Mouse (Mus musculus) CH12.LX (cell line): Measurements from ENCODE around the gene Thumpd3. TPM values are rescaled to one million over a fixed set of nuclear protein-coding genes. Genes with fewer than 3 reads are reported as not detected.

Source experiments
- DNase-seq: peaks from one replicate; pipeline ENCODE4 v3.0.0-alpha.2; 2013; ENCODE audit errors: extremely low read depth
- H3K27ac ChIP-seq: 2 replicates; pipeline ENCODE4 v1.5.1; 2012; ENCODE audit warnings: low read depth, mild to moderate bottlenecking, control low read depth, moderate library complexity; ENCODE audit not compliant: insufficient read depth
- H3K27me3 ChIP-seq: replicated peaks from 2 replicates; pipeline ENCODE3; 2012; ENCODE audit warnings: inconsistent platforms
- H3K36me3 ChIP-seq, 2 experiments: replicated peaks in 1 of 2; 2 replicates each; pipeline versions ENCODE3 to v1.6.1; 2012; ENCODE audit warnings: inconsistent platforms in 1 of 2, low read length in 1 of 2, mild to moderate bottlenecking in 1 of 2, mixed read lengths in 1 of 2, moderate library complexity in 1 of 2; ENCODE audit not compliant: control insufficient read depth in 1 of 2, insufficient read depth in 1 of 2
- H3K4me1 ChIP-seq, 2 experiments: 2 replicates each; pipeline ENCODE4 v1.6.1; 2012; ENCODE audit warnings: inconsistent platforms in 1 of 2, moderate library complexity in 1 of 2; ENCODE audit not compliant: insufficient read depth in 2 of 2, control insufficient read depth in 1 of 2
- H3K4me2 ChIP-seq: 2 replicates; pipeline ENCODE4 v1.6.1; 2012; ENCODE audit warnings: low read depth, mild to moderate bottlenecking, control low read depth; ENCODE audit not compliant: poor library complexity, insufficient read depth, severe bottlenecking
- H3K4me3 ChIP-seq, 3 experiments: fragments of 150-350 bp in 1 of 3; sonication (generic) in 1 of 3; replicated peaks in 1 of 3; 2 replicates each; pipeline versions ENCODE3 to v1.5.1; 2011 to 2012; ENCODE audit warnings: low read depth in 2 of 3, low read length in 2 of 3, mild to moderate bottlenecking in 2 of 3, moderate library complexity in 2 of 3, control low read depth in 1 of 3, improper control_type of control experiment in 1 of 3, inconsistent platforms in 1 of 3, mixed read lengths in 1 of 3; ENCODE audit not compliant: poor library complexity in 1 of 3
- H3K79me2 ChIP-seq: replicated peaks from 2 replicates; pipeline ENCODE4 v1.6.1; 2012; ENCODE audit warnings: mild to moderate bottlenecking, moderate library complexity; ENCODE audit not compliant: control insufficient read depth, poor library complexity, insufficient read depth, severe bottlenecking; ENCODE audit errors: extremely low read depth
- H3K9ac ChIP-seq: 2 replicates; pipeline ENCODE4 v1.6.1; 2012; ENCODE audit warnings: low read depth, mild to moderate bottlenecking, control low read depth, moderate library complexity; ENCODE audit not compliant: insufficient read depth
- H3K9me3 ChIP-seq: replicated peaks from 2 replicates; pipeline ENCODE3; 2012; ENCODE audit warnings: low read length, inconsistent platforms, mixed read lengths
- CHD2 ChIP-seq: IDR thresholded peaks from 2 replicates; pipeline ENCODE4 v1.6.1; 2011; ENCODE audit warnings: low read length, improper control_type of control experiment
- CTCF ChIP-seq, 2 experiments: IDR thresholded peaks in 1 of 2; conservative IDR thresholded peaks in 1 of 2; 2 replicates each; pipeline ENCODE4 v1.5.1; 2011 to 2012; ENCODE audit warnings: low read depth in 2 of 2, low read length in 2 of 2, improper control_type of control experiment in 1 of 2, inconsistent platforms in 1 of 2, mild to moderate bottlenecking in 1 of 2, moderate library complexity in 1 of 2
- ELF1 ChIP-seq: IDR thresholded peaks from 2 replicates; pipeline ENCODE4 v1.6.1; 2014; ENCODE audit warnings: low read depth, mild to moderate bottlenecking, inconsistent platforms, low read length, improper control_type of control experiment
- GABPA ChIP-seq: IDR thresholded peaks from 2 replicates; pipeline ENCODE4 v1.6.1; 2012; ENCODE audit warnings: low read depth, low read length, improper control_type of control experiment, inconsistent platforms; ENCODE audit not compliant: insufficient replicate concordance
- JUN ChIP-seq: IDR thresholded peaks from 2 replicates; pipeline ENCODE4 v1.6.1; 2011; ENCODE audit warnings: low read depth, mild to moderate bottlenecking, low read length, improper control_type of control experiment, moderate library complexity; ENCODE audit not compliant: insufficient read depth
- KAT2A ChIP-seq: IDR thresholded peaks from 2 replicates; pipeline ENCODE4 v1.6.1; 2012; ENCODE audit warnings: low read length, improper control_type of control experiment, inconsistent platforms; ENCODE audit not compliant: insufficient replicate concordance
- MAX ChIP-seq: IDR thresholded peaks from 2 replicates; pipeline ENCODE4 v1.6.1; 2011; ENCODE audit warnings: low read length, improper control_type of control experiment
- MAZ ChIP-seq: IDR thresholded peaks from 2 replicates; pipeline ENCODE4 v1.6.1; 2012; ENCODE audit warnings: low read depth, mild to moderate bottlenecking, inconsistent platforms, low read length, improper control_type of control experiment, moderate library complexity
- MXI1 ChIP-seq: IDR thresholded peaks from 2 replicates; pipeline ENCODE4 v1.6.1; 2011; ENCODE audit warnings: mild to moderate bottlenecking, low read depth, low read length, improper control_type of control experiment
- NELFE ChIP-seq: IDR thresholded peaks from 2 replicates; pipeline ENCODE4 v1.6.1; 2011; ENCODE audit warnings: low read depth, low read length, improper control_type of control experiment
- PAX5 ChIP-seq: IDR thresholded peaks from 2 replicates; pipeline ENCODE4 v1.6.1; 2012; ENCODE audit warnings: low read length, inconsistent platforms, mixed read lengths
- POLR2A ChIP-seq: IDR thresholded peaks from 2 replicates; pipeline ENCODE4 v1.6.1; 2011; ENCODE audit warnings: low read depth, mild to moderate bottlenecking, improper control_type of control experiment, low read length
- POLR2AphosphoS2 ChIP-seq: IDR thresholded peaks from 2 replicates; pipeline ENCODE4 v1.6.1; 2011; ENCODE audit warnings: low read depth, low read length, improper control_type of control experiment
- RCOR1 ChIP-seq: conservative IDR thresholded peaks from 2 replicates; pipeline ENCODE4 v1.6.1; 2012; ENCODE audit warnings: low read depth, mild to moderate bottlenecking, inconsistent platforms, low read length, improper control_type of control experiment
- SMC3 ChIP-seq: IDR thresholded peaks from 2 replicates; pipeline ENCODE4 v1.6.1; 2011; ENCODE audit warnings: low read depth, low read length, improper control_type of control experiment
- TBP ChIP-seq: conservative IDR thresholded peaks from 2 replicates; pipeline ENCODE4 v1.6.1; 2011; ENCODE audit warnings: low read depth, low read length, improper control_type of control experiment
- TCF12 ChIP-seq: IDR thresholded peaks from 2 replicates; pipeline ENCODE4 v1.6.1; 2014; ENCODE audit warnings: low read depth, mild to moderate bottlenecking, inconsistent platforms, low read length, improper control_type of control experiment
- USF1 ChIP-seq: IDR thresholded peaks from 2 replicates; pipeline ENCODE4 v1.6.1; 2014; ENCODE audit warnings: low read depth, mild to moderate bottlenecking, inconsistent platforms, low read length, improper control_type of control experiment
- USF2 ChIP-seq: conservative IDR thresholded peaks from 2 replicates; pipeline ENCODE4 v1.6.1; 2011; ENCODE audit warnings: low read depth, low read length, improper control_type of control experiment
- ZMIZ1 ChIP-seq: IDR thresholded peaks from 2 replicates; pipeline ENCODE4 v1.6.1; 2012; ENCODE audit warnings: low read depth, mild to moderate bottlenecking, inconsistent platforms, low read length, improper control_type of control experiment
- dilution Hi-C: fragments of 300-500 bp; cut with MboI; formaldehyde crosslinking; loops from 2 replicates; pipeline ENCODE4 v1.14.3; 2020; ENCODE audit warnings: low sequenced_read_pairs; ENCODE audit not compliant: extremely low pct_unique_long_range_greater_than_20kb, extremely low pct_ligation_motif_present
- in situ Hi-C: fragments of 300-500 bp; cut with MboI; formaldehyde crosslinking; loops from 3 replicates; pipeline ENCODE4 v1.14.3; 2019; ENCODE audit warnings: low sequenced_read_pairs, low pct_ligation_motif_present, low pct_unique_long_range_greater_than_20kb, mixed read lengths
- polyA plus RNA-seq: library from polyadenylated mRNA; unstranded; fragments of >175 nt; gene quantifications from 2 replicates; pipeline ENCODE4 v1.2.1, GENCODE M21; 2012; ENCODE audit warnings: low read depth; ENCODE audit not compliant: insufficient read length
- total RNA-seq, 2 experiments: library from RNA; depleted of rRNA; stranded (reverse); fragments of 300-350 nt in 1 of 2; fragments of >200 nt in 1 of 2; gene quantifications; 2 replicates each; pipeline ENCODE4 v1.2.3; 2012 to 2014

Gene Thumpd3
- total and polyA plus RNA-seq, 3 experiments = 37.1 to 78.1 (median 69.3) TPM

- H3K79me2 ChIP-seq = peaks cover 26% of the 10 kb centered on the region
These were observed 17.3 kb downstream of the Thumpd3 start for GRCm38 (mm10) chr6:113063363-113063762.

GRCm38 (mm10) chr6:113065186-113065585 lies 19.2 kb downstream of the Thumpd3 start:
- TF ChIP-seq TCF12 = no peak
- TF ChIP-seq KAT2A = no peak
- TF ChIP-seq TBP = no peak
- no peak for TF ChIP-seq GABPA
- TF ChIP-seq POLR2AphosphoS2 = no peak
- no peak for TF ChIP-seq ELF1
- TF ChIP-seq MXI1 = no peak
- no peak for TF ChIP-seq MAZ
- TF ChIP-seq JUN = no peak
- TF ChIP-seq CHD2 = no peak
- no peak for TF ChIP-seq POLR2A
- no peak for TF ChIP-seq ZMIZ1
- no peak for TF ChIP-seq PAX5
- TF ChIP-seq USF2 = no peak
- no peak for TF ChIP-seq NELFE
- TF ChIP-seq USF1 = no peak
- no peak for TF ChIP-seq SMC3
- no peak for TF ChIP-seq MAX
- no peak for TF ChIP-seq CTCF (conservative IDR thresholded peaks at IDR 0.05 in 1 of 2, IDR thresholded peaks at IDR 0.05 in 1 of 2; ENCODE audit: low read depth in 2 of 2, low read length in 2 of 2)
- Histone ChIP-seq H3K4me3 (no peak overlapping the region), H3K4me1 (0 out of 4 replicates have a peak, but pooled peaks cover 0 to 2% of the 10 kb centered on the region in 2 experiments), H3K9me3 (no peaks in the 10 kb centered on the region), H3K27ac (no peak overlapping the region), H3K79me2 (peaks cover 40% of the 10 kb centered on the region), H3K36me3 (peaks cover 64 to 99% of the 10 kb centered on the region in 2 experiments), H3K4me2 (no peak overlapping the region), H3K9ac (no peak overlapping the region), H3K27me3 (no peaks in the 10 kb centered on the region)
- DNase-seq = no peak
- in situ Hi-C loops (no loop called here), dilution Hi-C loops (no loop called here)

More at GRCm38 (mm10) chr6:113063363-113063762, 17.3 kb downstream of the Thumpd3 start:
- dilution Hi-C loops = no loop called here
- Histone ChIP-seq H3K27me3 (no peaks in the 10 kb centered on the region), H3K9ac (no peak overlapping the region), H3K4me2 (no peak overlapping the region), H3K27ac (no peak overlapping the region), H3K4me3 (no peak overlapping the region), H3K36me3 (peaks cover 60 to 96% of the 10 kb centered on the region in 2 experiments), H3K9me3 (no peaks in the 10 kb centered on the region), H3K4me1 (no peaks in the 10 kb centered on the region)
- DNase-seq = no peak
- in situ Hi-C loops = no loop called here
- TF ChIP-seq POLR2A (0 out of 2 replicates have a peak, but pooled peaks have one; percentile 17), RCOR1 (no peak)
